Mouse (Mus musculus) stomach, postnatal 0 days (tissue): Measurements from ENCODE around the gene Sorcs3. TPM values are rescaled to one million over a fixed set of nuclear protein-coding genes. Genes with fewer than 3 reads are reported as not detected.

Experiments
- ATAC-seq: fragments of 200-750 bp; cut with Nextera tagmentation; 2 replicates; pipeline ENCODE4 v1.8.0; 2017; ENCODE audit not compliant: low FRiP score, low TSS enrichment
- DNase-seq: peaks from one replicate; pipeline ENCODE4 v3.0.0-alpha.2; 2016; ENCODE audit warnings: low spot score
- H3K27ac ChIP-seq: fragments of 300-500 bp; sonication (generic); replicated peaks from 2 replicates; pipeline ENCODE4 v1.5.1; 2014; ENCODE audit warnings: mild to moderate bottlenecking, control low read depth
- H3K27me3 ChIP-seq: fragments of 300-500 bp; sonication (generic); 2 replicates; pipeline ENCODE4 v1.6.1; 2014; ENCODE audit warnings: low read length; ENCODE audit not compliant: control insufficient read depth, insufficient read depth
- H3K36me3 ChIP-seq: fragments of 300-500 bp; sonication (generic); 2 replicates; pipeline ENCODE4 v1.6.1; 2014; ENCODE audit warnings: low read length, mixed read lengths; ENCODE audit not compliant: control insufficient read depth, insufficient read depth
- H3K4me1 ChIP-seq: fragments of 300-500 bp; sonication (generic); replicated peaks from 2 replicates; pipeline ENCODE4 v1.6.1; 2014; ENCODE audit warnings: antibody characterized with exemption; ENCODE audit not compliant: control insufficient read depth, insufficient read depth
- H3K4me2 ChIP-seq: fragments of 300-500 bp; sonication (generic); replicated peaks from 2 replicates; pipeline ENCODE4 v1.6.1; 2014; ENCODE audit warnings: low read depth, mild to moderate bottlenecking, control low read depth, moderate library complexity
- H3K4me3 ChIP-seq: fragments of 300-500 bp; sonication (generic); 2 replicates; pipeline ENCODE4 v1.5.1; 2014; ENCODE audit warnings: low read depth, low read length, control low read depth
- H3K9ac ChIP-seq: fragments of 300-500 bp; sonication (generic); 2 replicates; pipeline ENCODE4 v1.6.1; 2014; ENCODE audit warnings: mild to moderate bottlenecking, low read length, control low read depth, mixed read lengths
- H3K9me3 ChIP-seq: fragments of 300-500 bp; sonication (generic); 2 replicates; pipeline ENCODE4 v1.6.1; 2016; ENCODE audit warnings: low read length; ENCODE audit not compliant: control insufficient read depth
- CTCF ChIP-seq: IDR thresholded peaks from 2 replicates; pipeline ENCODE4 v1.5.1; 2016; ENCODE audit warnings: antibody characterized with exemption, low read depth, mild to moderate bottlenecking, moderate library complexity
- EP300 ChIP-seq: optimal IDR thresholded peaks from 2 replicates; pipeline ENCODE3; 2016; ENCODE audit warnings: antibody characterized with exemption
- WGBS: fragments of 180-500 bp; shearing (Covaris S2); extraction: QIAGEN DNeasy Blood & Tissue Kit; methylation state at CpG from one replicate; pipeline ENCODE4 v1.1.7; 2014; 5-methylcytosine and 5-hydroxymethylcytosine counted together
- polyA plus RNA-seq: library from polyadenylated mRNA; unstranded; fragments of >200 nt; fragmentation: Nextera tagmentation; extraction: Ambion mirVana; gene quantifications from 2 replicates; pipeline ENCODE4 v1.2.1, GENCODE M21; 2015

Gene Sorcs3
- polyA plus RNA-seq, 1 experiment from 2014 or later, result 0.28 TPM

DNA sequence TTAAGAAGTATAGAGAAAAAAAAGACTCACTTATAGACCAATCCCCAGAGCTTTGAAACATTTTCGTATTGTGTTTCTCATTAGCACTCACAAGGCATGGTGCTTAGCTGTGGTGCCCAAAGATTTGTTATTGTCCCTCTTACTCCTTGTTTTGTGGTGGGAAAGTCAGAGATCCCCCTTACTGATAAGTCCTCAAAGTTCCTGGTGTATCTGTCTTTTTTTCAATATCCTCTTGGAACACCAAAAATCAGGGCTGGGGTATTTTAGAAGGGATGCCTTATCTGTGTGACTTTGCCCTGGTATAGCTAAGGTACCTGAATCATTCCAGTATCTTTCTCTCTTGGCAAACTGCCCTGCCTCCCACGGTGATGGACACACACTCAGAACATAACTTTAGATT, 92.6 kb downstream of the Sorcs3 start:
- no peak for ATAC-seq
- H3K36me3 ChIP-seq, result no peaks in the 10 kb centered on the region
- H3K9me3 ChIP-seq, result no peaks in the 10 kb centered on the region
- TF ChIP-seq CTCF (no peak), EP300 (no peak)
- H3K27ac ChIP-seq, result no peak overlapping the region
- no peak for DNase-seq
- H3K4me3 ChIP-seq, result no peak overlapping the region
- H3K4me2 ChIP-seq, result no peak overlapping the region
- 74% methylated on average over 2 of the region's 2 CpGs for WGBS
- no peaks in the 10 kb centered on the region for H3K27me3 ChIP-seq
- no peak overlapping the region for H3K9ac ChIP-seq
- H3K4me1 ChIP-seq, result no peaks in the 10 kb centered on the region

DNA sequence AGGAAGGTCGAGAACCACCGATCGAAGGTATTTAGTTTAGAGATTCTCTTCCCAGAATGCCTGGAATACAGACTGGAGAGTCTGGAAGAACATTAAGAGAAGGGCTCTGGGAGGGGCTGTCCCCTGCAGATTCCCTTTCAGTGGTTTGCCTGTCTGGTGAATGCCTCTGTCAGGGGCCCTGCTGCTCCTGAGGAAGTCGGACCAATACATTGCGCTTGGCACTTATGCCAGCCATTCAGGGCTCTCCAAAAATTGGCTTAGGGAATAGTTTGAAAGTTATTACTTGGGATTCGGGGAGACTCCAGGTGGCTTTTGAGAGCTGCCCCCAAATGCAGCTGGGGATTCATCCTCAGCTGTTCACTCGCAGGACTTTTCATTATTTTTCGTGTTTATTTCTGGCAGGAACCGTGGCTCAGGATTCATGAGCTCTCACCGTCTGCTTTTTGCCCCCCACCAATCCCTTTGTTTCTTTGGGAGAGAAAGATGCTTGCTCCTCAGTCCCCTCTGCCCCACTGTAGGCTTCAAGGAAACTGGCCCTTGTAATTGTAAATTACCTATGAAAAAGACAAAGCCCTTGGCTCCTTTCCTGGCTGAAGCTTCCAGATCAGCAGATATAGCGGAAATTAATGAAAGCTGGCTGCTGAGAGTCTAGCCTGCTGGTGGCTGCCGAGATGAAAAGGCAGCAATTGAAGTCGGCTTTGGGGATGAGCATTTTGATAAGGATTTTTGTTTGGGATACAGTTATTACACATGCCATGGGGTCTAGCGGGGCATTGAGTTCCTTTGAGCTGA, 94.8 kb downstream of the Sorcs3 start:
- Histone ChIP-seq H3K9me3 (no peaks in the 10 kb centered on the region), H3K36me3 (no peaks in the 10 kb centered on the region), H3K9ac (no peak overlapping the region), H3K27me3 (no peaks in the 10 kb centered on the region), H3K4me3 (no peak overlapping the region), H3K4me1 (no peaks in the 10 kb centered on the region), H3K27ac (no peak overlapping the region), H3K4me2 (no peak overlapping the region)
- WGBS, result 56% methylated on average over 14 of the region's 14 CpGs
- TF ChIP-seq CTCF, result no peak
- no peak for TF ChIP-seq EP300
- DNase-seq (no peak), ATAC-seq (no peak)

DNA sequence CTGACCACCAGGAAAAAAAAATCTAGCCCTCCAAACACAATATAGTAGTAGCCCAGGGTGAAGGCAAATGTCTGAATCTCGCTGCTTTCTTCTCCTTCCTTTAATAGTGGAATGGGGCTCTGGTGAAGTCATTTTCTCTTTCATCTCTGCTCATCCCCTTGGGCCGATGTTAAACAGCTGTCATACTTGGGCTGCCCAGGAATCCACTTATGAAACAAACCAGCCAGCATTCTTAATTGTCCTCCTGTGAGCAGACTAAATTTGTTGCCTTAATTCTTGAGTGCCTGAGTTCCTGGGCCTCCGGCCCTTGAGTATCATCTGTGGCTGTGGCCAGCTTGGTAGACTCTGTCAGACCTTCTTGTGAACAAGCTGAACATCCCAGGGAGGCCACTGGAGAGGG, 95.5 kb downstream of the Sorcs3 start:
- Histone ChIP-seq H3K4me3 (no peak overlapping the region), H3K9me3 (no peaks in the 10 kb centered on the region), H3K27me3 (no peaks in the 10 kb centered on the region), H3K27ac (no peak overlapping the region), H3K36me3 (no peaks in the 10 kb centered on the region), H3K4me2 (no peak overlapping the region), H3K9ac (no peak overlapping the region), H3K4me1 (no peaks in the 10 kb centered on the region)
- WGBS, result 53% methylated on average over 3 of the region's 3 CpGs
- no peak for TF ChIP-seq EP300
- TF ChIP-seq CTCF, result no peak
- no peak for ATAC-seq
- no peak for DNase-seq

DNA sequence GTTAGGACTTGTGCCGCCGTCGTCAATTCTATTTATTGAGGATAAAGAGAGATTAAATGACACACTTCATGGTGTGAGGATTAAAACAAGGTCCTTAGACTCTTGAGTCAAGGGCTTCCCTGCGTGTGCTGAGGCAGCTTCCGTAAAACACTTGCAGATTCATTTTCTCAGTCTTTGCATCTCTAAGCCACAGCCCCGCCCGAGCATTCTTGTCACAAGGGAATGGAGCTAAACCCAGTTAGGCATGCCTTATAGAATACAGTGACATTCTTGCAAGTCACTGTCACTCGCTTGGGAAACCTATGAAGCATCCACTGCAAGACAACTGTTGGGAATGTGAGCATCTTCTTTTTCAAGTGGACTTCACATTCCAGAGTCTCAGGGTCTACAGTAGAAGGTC, 102.5 kb downstream of the Sorcs3 start:
- DNase-seq (no peak), ATAC-seq (no peak)
- Histone ChIP-seq H3K27me3 (no peaks in the 10 kb centered on the region), H3K4me1 (no peaks in the 10 kb centered on the region), H3K4me3 (no peak overlapping the region), H3K36me3 (no peaks in the 10 kb centered on the region), H3K4me2 (no peak overlapping the region), H3K27ac (no peak overlapping the region), H3K9me3 (no peaks in the 10 kb centered on the region), H3K9ac (no peak overlapping the region)
- WGBS, result 83% methylated on average over 8 of the region's 8 CpGs
- TF ChIP-seq EP300 (no peak), CTCF (no peak)

DNA sequence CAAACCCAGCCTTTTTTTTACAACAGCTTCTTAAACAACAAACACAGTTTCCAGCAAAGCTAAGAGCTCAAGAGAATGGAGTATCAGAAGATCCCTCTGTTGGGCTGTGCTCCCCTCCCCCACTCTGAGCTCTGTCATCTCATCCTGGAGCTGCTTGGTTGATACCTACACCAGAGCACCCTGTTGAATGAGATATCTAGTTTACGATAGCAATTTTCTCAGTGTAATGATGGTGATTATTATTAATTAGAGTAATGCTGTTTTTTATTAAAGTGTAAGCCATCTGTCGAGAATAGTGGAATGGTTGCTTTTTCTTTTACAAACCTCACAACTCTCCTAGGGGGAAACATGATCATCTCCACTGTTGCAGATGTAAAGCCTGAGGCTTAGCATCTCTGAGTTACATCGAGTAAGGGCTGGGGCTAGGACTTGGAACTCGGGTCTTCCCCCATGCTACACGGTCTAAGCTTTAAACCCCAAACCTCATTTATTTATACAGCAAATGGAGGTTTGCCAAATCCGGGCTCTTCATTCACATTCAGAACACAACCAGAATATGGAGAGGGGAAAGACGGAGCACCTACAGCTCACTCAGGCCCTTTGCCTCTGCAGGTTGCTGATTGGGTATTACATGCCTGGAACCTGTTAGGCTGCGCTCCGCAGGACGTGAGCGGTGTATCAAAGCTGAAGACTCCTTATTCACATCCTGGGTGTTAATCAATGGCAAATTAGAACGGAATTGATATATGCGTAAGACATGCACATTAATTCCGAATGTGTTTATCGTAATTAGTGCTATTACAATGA, 103.9 kb downstream of the Sorcs3 start:
- no peak for TF ChIP-seq CTCF
- no peak for TF ChIP-seq EP300
- Histone ChIP-seq H3K27me3 (no peaks in the 10 kb centered on the region), H3K36me3 (no peaks in the 10 kb centered on the region), H3K4me2 (no peak overlapping the region), H3K4me1 (no peaks in the 10 kb centered on the region), H3K27ac (no peak overlapping the region), H3K9ac (no peak overlapping the region), H3K9me3 (no peaks in the 10 kb centered on the region), H3K4me3 (no peak overlapping the region)
- ATAC-seq, result no peak
- no peak for DNase-seq
- 72% methylated on average over 15 of the region's 15 CpGs for WGBS

DNA sequence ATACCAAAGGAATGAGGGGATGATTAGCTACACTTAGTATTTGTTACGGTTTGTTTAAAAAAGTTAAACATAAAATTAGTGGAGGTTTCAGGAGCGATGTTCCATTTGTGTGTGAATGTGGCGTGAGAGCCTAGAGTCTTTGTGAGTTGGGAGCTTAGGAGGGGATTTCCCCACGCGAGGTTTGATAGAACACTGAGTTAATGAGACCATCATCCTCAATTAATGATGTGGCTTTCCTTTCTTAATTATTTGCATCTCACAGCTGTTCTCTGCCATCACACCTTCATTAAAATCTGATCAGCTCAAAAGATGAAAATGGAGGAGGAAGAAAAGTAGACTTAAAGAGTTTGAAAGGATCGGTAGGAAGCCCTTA, 104.5 kb downstream of the Sorcs3 start:
- Histone ChIP-seq H3K4me2 (no peak overlapping the region), H3K9me3 (no peaks in the 10 kb centered on the region), H3K9ac (no peak overlapping the region), H3K4me3 (no peak overlapping the region), H3K27me3 (no peaks in the 10 kb centered on the region), H3K27ac (no peak overlapping the region), H3K4me1 (no peaks in the 10 kb centered on the region), H3K36me3 (no peaks in the 10 kb centered on the region)
- WGBS, result 83% methylated on average over 6 of the region's 6 CpGs
- TF ChIP-seq CTCF (no peak), EP300 (no peak)
- ATAC-seq (no peak), DNase-seq (no peak)
